Mouse (Mus musculus): ENCODE data around the gene Kirrel2. TPM values are rescaled to one million over a fixed set of nuclear protein-coding genes. Genes with fewer than 3 reads are reported as not detected.

Kirrel2 gene
- polyA plus RNA-seq, 1 experiment, result 0.49 TPM

DNA sequence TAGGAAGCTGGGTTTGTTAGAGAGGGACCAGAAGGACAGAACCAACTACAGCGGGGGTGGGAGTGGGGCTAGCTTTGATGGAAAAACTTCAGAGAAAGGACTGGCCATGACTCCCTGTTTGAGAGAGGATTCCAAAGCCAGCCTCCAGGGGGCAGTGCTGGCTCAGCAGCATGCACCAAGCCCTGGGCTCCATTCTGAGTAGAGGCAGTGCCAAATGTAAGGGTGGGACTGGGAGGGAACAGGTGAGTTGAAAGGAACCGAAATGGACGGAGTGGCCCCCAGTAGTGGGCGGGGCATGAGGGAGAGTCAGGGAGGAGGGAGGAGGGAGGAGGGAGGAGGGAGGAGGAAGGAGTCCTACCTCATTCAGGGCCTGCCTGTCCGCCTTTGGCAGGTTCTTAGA lies 16.8 kb downstream of the Kirrel2 start:
- Histone ChIP-seq H3K4me1 (ENCODE audit: control insufficient read depth, insufficient read depth, insufficient read length) (peaks cover 6% of the 10 kb centered on the region), H3K36me3 (ENCODE audit: control insufficient read depth, insufficient read depth, low read length) (no peaks in the 10 kb centered on the region), H3K4me3 (ENCODE audit: extremely low read depth, insufficient read depth, insufficient read length) (no peak overlapping the region), H3K27me3 (ENCODE audit: control insufficient read depth, insufficient read depth, low read length) (peaks cover 15% of the 10 kb centered on the region), H3K27ac (ENCODE audit: insufficient read depth, low read length) (no peak overlapping the region)
- 23% methylated on average over 4 of the region's 5 CpGs for WGBS
- TF ChIP-seq POLR2A (IDR thresholded peaks at IDR 0.05; ENCODE audit: low read depth, low read length), result no peak
- peak; percentile 86 for TF ChIP-seq CTCF (IDR thresholded peaks at IDR 0.05; ENCODE audit: extremely low read depth, insufficient read depth, insufficient read length, insufficient replicate concordance)
- DNase-seq (ENCODE audit: low read depth in 1 of 2, low spot score in 2 of 2), result peak in 1 of 2 experiments; percentile 46

DNA sequence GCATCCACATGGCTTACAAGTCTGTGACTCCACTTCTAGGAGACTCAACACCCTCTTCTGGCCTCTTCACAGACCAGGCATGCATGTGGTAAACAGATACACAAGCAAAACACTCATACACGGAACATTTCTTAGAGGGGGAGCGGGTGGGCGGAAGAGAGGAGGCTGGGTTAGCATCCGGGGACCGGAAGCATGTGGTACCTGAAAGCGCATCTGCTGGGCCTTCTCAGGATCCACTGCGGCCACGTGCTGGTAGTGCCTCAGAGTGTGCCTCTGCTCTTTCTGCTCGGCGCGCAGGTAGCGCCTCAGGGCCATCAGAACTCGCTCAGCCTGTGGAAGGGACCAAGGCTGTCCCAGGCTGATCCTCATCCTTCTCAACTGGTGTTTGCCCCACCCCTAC lies 17.8 kb downstream of the Kirrel2 start:
- TF ChIP-seq POLR2A (IDR thresholded peaks at IDR 0.05; ENCODE audit: low read depth, low read length), result no peak
- TF ChIP-seq CTCF (IDR thresholded peaks at IDR 0.05; ENCODE audit: extremely low read depth, insufficient read depth, insufficient read length, insufficient replicate concordance), result no peak
- no peak for DNase-seq (ENCODE audit: low read depth in 1 of 2, low spot score in 2 of 2)
- H3K27ac ChIP-seq (ENCODE audit: insufficient read depth, low read length), result no peak overlapping the region
- peaks cover 3% of the 10 kb centered on the region; the same call in 1 of the 2 replicates for H3K4me1 ChIP-seq (ENCODE audit: control insufficient read depth, insufficient read depth, insufficient read length)
- 78% methylated on average over 13 of the region's 13 CpGs for WGBS
- peaks cover 9% of the 10 kb centered on the region for H3K27me3 ChIP-seq (ENCODE audit: control insufficient read depth, insufficient read depth, low read length)
- no peak overlapping the region for H3K4me3 ChIP-seq (ENCODE audit: extremely low read depth, insufficient read depth, insufficient read length)
- H3K36me3 ChIP-seq (ENCODE audit: control insufficient read depth, insufficient read depth, low read length), result no peaks in the 10 kb centered on the region

DNA sequence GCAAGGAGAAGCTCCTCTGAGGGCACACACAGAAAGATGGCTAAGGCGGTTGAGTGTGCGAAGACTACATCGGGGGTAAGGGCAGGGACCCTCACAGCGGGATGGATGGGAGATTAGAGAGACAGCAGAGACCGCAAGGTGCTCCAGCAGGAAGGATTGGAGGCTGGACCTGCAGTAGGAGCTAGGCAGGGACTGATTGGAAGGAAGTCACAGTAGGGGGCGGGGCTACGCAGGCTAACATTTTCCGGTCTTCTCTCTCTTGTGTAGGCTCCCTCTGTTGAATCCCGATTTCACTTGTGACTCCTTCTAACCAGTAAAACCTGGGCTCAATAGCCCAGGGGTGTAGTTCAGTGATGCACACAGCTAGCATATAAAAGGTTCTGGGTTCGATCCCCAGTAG lies 20.6 kb downstream of the Kirrel2 start:
- TF ChIP-seq POLR2A (IDR thresholded peaks at IDR 0.05; ENCODE audit: low read depth, low read length), result no peak
- no peak for TF ChIP-seq CTCF (IDR thresholded peaks at IDR 0.05; ENCODE audit: extremely low read depth, insufficient read depth, insufficient read length, insufficient replicate concordance)
- DNase-seq (ENCODE audit: low read depth in 1 of 2, low spot score in 2 of 2), result no peak
- Histone ChIP-seq H3K4me3 (ENCODE audit: extremely low read depth, insufficient read depth, insufficient read length) (no peak overlapping the region), H3K4me1 (ENCODE audit: control insufficient read depth, insufficient read depth, insufficient read length) (no peaks in the 10 kb centered on the region), H3K27ac (ENCODE audit: insufficient read depth, low read length) (no peak overlapping the region), H3K36me3 (ENCODE audit: control insufficient read depth, insufficient read depth, low read length) (no peaks in the 10 kb centered on the region), H3K27me3 (ENCODE audit: control insufficient read depth, insufficient read depth, low read length) (peaks cover 2% of the 10 kb centered on the region; the same call in 1 of the 2 replicates)
- 18% methylated on average over 10 of the region's 10 CpGs for WGBS

DNA sequence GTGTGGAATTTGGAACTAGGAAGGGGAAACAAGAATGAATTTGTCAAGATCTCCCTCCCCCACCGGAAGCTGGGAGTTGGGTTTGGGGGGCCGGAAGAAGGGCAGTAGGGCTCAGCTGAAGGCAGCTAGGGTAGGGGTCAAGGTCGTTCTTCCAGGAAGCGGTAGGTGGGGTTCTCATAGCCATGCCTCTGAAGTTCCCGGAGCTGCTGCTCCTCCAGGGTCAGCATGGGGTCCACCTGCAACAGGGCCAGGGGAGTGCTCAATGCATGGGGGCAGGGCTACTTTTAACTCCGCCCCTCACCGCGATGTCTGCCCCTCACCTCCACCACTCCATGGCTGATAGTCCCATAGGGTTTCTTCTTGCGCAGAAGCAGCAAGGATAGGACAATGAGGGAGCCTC lies 22.3 kb downstream of the Kirrel2 start:
- 49% methylated on average over 9 of the region's 9 CpGs for WGBS
- no peak for DNase-seq (ENCODE audit: low read depth in 1 of 2, low spot score in 2 of 2)
- H3K4me1 ChIP-seq (ENCODE audit: control insufficient read depth, insufficient read depth, insufficient read length), result peaks cover 3% of the 10 kb centered on the region; the same call in 1 of the 2 replicates
- H3K4me3 ChIP-seq (ENCODE audit: extremely low read depth, insufficient read depth, insufficient read length), result no peak overlapping the region
- no peaks in the 10 kb centered on the region for H3K36me3 ChIP-seq (ENCODE audit: control insufficient read depth, insufficient read depth, low read length)
- peaks cover 2% of the 10 kb centered on the region; the same call in 1 of the 2 replicates for H3K27me3 ChIP-seq (ENCODE audit: control insufficient read depth, insufficient read depth, low read length)
- no peak overlapping the region for H3K27ac ChIP-seq (ENCODE audit: insufficient read depth, low read length)
- TF ChIP-seq POLR2A (IDR thresholded peaks at IDR 0.05; ENCODE audit: low read depth, low read length), result no peak
- no peak for TF ChIP-seq CTCF (IDR thresholded peaks at IDR 0.05; ENCODE audit: extremely low read depth, insufficient read depth, insufficient read length, insufficient replicate concordance)

DNA sequence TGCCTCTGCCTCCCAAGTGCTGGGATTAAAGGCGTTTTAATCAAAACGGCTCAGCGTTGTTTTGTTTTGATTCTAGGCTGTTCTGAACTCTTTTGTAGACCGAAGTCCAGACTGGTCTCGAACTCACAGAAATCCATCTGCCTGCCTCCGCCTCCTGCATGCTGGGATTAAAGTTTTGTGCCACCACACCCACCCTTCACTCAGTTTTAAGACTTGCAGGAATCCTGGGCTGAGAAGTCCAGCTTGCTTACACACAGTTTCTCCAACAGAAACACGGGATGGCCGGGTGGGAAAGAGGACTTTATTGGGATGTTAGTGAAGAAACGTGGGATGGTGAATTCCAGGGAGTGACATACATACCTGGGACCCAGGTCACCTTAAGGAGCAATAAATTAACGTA lies 22.8 kb downstream of the Kirrel2 start:
- TF ChIP-seq CTCF (IDR thresholded peaks at IDR 0.05; ENCODE audit: extremely low read depth, insufficient read depth, insufficient read length, insufficient replicate concordance) (no peak), POLR2A (IDR thresholded peaks at IDR 0.05; ENCODE audit: low read depth, low read length) (no peak)
- DNase-seq (ENCODE audit: low read depth in 1 of 2, low spot score in 2 of 2), result no peak
- WGBS, result 69% methylated on average over 10 of the region's 10 CpGs
- Histone ChIP-seq H3K27me3 (ENCODE audit: control insufficient read depth, insufficient read depth, low read length) (peaks cover 2% of the 10 kb centered on the region; the same call in 1 of the 2 replicates), H3K36me3 (ENCODE audit: control insufficient read depth, insufficient read depth, low read length) (no peaks in the 10 kb centered on the region), H3K4me3 (ENCODE audit: extremely low read depth, insufficient read depth, insufficient read length) (no peak overlapping the region), H3K27ac (ENCODE audit: insufficient read depth, low read length) (no peak overlapping the region), H3K4me1 (ENCODE audit: control insufficient read depth, insufficient read depth, insufficient read length) (peaks cover 7% of the 10 kb centered on the region; the same call in 1 of the 2 replicates)

DNA sequence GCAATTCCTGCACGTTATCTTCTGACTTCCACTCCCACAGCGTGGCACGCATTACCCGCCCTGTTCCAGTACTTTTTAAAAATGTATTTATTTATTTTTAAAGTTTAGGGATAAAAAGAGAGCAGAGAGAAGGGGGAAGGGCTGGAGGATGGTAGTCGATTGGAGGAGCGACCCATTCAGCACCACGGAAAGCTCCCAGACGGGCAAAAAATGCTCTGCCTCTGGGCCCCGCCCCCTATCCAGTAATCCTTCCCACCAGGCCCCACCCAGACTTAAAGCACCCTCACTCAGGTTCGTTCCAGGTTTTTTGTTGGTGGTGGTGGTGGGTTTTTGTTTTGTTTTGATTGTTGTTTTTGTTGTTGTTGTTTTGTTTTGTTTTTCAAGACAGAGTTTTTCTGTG lies 23.3 kb downstream of the Kirrel2 start:
- 1% methylated on average over 10 of the region's 10 CpGs for WGBS
- Histone ChIP-seq H3K27ac (ENCODE audit: insufficient read depth, low read length) (no peak overlapping the region), H3K4me1 (ENCODE audit: control insufficient read depth, insufficient read depth, insufficient read length) (peaks cover 7% of the 10 kb centered on the region; the same call in 1 of the 2 replicates), H3K36me3 (ENCODE audit: control insufficient read depth, insufficient read depth, low read length) (no peaks in the 10 kb centered on the region), H3K27me3 (ENCODE audit: control insufficient read depth, insufficient read depth, low read length) (peaks cover 2% of the 10 kb centered on the region; the same call in 1 of the 2 replicates), H3K4me3 (ENCODE audit: extremely low read depth, insufficient read depth, insufficient read length) (no peak overlapping the region)
- no peak for DNase-seq (ENCODE audit: low read depth in 1 of 2, low spot score in 2 of 2)
- no peak for TF ChIP-seq POLR2A (IDR thresholded peaks at IDR 0.05; ENCODE audit: low read depth, low read length)
- no peak for TF ChIP-seq CTCF (IDR thresholded peaks at IDR 0.05; ENCODE audit: extremely low read depth, insufficient read depth, insufficient read length, insufficient replicate concordance)

DNA sequence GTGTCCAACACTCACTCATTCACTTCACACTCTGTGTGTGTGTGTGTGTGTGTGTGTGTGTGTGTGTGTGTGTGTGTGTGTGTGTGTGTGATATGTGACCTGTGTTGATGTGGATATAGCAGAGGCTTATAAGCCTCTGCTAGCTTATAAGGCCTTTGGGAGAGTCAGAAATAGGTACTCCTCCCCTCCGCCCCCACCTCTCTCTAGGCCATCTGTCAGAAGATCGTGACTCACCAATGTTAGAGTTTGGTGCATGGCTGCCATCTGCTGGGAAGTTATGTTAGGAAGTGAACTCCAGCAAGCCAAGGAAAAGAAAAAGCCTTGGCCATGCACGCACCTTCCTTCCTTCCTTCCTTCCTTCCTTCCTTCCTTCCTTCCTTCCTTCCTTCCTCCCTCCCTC lies 25.7 kb downstream of the Kirrel2 start:
- WGBS, result 0% methylated on average over 3 of the region's 3 CpGs
- Histone ChIP-seq H3K27ac (ENCODE audit: insufficient read depth, low read length) (no peak overlapping the region), H3K27me3 (ENCODE audit: control insufficient read depth, insufficient read depth, low read length) (peaks cover 2% of the 10 kb centered on the region; the same call in 1 of the 2 replicates), H3K4me3 (ENCODE audit: extremely low read depth, insufficient read depth, insufficient read length) (no peak overlapping the region), H3K36me3 (ENCODE audit: control insufficient read depth, insufficient read depth, low read length) (peaks cover 16% of the 10 kb centered on the region), H3K4me1 (ENCODE audit: control insufficient read depth, insufficient read depth, insufficient read length) (peaks cover 7% of the 10 kb centered on the region; the same call in 1 of the 2 replicates)
- DNase-seq (ENCODE audit: low read depth in 1 of 2, low spot score in 2 of 2), result peak; percentile 69 to 75
- TF ChIP-seq CTCF (IDR thresholded peaks at IDR 0.05; ENCODE audit: extremely low read depth, insufficient read depth, insufficient read length, insufficient replicate concordance), result peak; percentile 74; the same call in 1 of the 2 replicates
- TF ChIP-seq POLR2A (IDR thresholded peaks at IDR 0.05; ENCODE audit: low read depth, low read length), result no peak
